Mouse (Mus musculus): ENCODE measurements around the gene Stk11.

DNA sequence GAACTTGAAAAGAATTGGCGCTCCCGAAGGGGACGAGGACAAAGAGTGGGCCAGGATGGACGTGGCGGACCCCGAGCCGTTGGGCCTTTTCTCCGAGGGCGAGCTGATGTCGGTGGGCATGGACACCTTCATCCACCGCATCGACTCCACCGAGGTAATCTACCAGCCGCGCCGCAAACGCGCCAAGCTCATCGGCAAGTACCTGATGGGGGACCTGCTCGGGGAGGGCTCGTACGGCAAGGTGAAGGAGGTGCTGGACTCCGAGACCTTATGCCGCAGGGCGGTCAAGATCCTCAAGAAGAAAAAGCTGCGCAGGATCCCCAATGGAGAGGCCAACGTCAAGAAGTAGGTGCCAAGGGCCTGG, 942 bp downstream of the Stk11 start:
- TF ChIP-seq CTCF (conservative IDR thresholded peaks at IDR 0.05; ENCODE audit: low read length) (no peak), POU5F1 (IDR thresholded peaks at IDR 0.05; ENCODE audit: borderline replicate concordance, low read length) (no peak)

Measured in E14TG2a.4 (cell line).